Comparison of ENCODE assay signal across 18 mouse cellular contexts in genomic region chr11:90094052-90094451, GRCm38 (mm10).
DNase-seq lines count a peak whose midpoint lies in the region; ATAC-seq and TF ChIP-seq lines count a peak whose summit lies in the region.
"Had no signal": no experiment of that assay in that cellular context is flagged by ENCODE, and none has a peak within 500 bp of the region (broad histone marks: within the 10 kb centered on the region; RNA-seq: fewer than 3 reads in every experiment).

No protein-coding gene starts in this region.

- TF ChIP-seq CTCF in heart, adult 2 months (IDR thresholded peaks at IDR 0.05) = no peak
- TF ChIP-seq CTCF in intestine, postnatal 0 days (IDR thresholded peaks at IDR 0.05; ENCODE audit: low read depth) = no peak

- no peaks in the 10 kb centered on the region for H3K9me3 ChIP-seq in heart, embryonic 11.5 days (replicated peaks; ENCODE audit: control insufficient read depth, low read length)
- H3K9me3 ChIP-seq in intestine, postnatal 0 days (ENCODE audit: control insufficient read depth) = no peaks in the 10 kb centered on the region
- H3K9me3 ChIP-seq: forebrain, embryonic 15.5 days had no signal

- H3K27me3 ChIP-seq in heart, adult 2 months (ENCODE audit: control insufficient read depth, insufficient read depth, low read length) = no peaks in the 10 kb centered on the region
- no peaks in the 10 kb centered on the region for H3K27me3 ChIP-seq in heart, embryonic 11.5 days (ENCODE audit: control insufficient read depth, insufficient read depth, low read length)
- no peaks in the 10 kb centered on the region for H3K27me3 ChIP-seq in intestine, postnatal 0 days (replicated peaks; ENCODE audit: control insufficient read depth, insufficient read depth, low read length)
- H3K27me3 ChIP-seq: forebrain, embryonic 15.5 days had no signal

- peaks cover 14% of the 10 kb centered on the region for H3K36me3 ChIP-seq in heart, adult 2 months (ENCODE audit: control insufficient read depth, insufficient read depth, low read length)
- H3K36me3 ChIP-seq in heart, embryonic 11.5 days (ENCODE audit: control insufficient read depth, insufficient read depth, low read length) = no peaks in the 10 kb centered on the region
- H3K36me3 ChIP-seq in intestine, postnatal 0 days (ENCODE audit: control insufficient read depth, insufficient read depth) = no peaks in the 10 kb centered on the region
- H3K36me3 ChIP-seq: forebrain, embryonic 15.5 days had no signal

- H3K4me2 ChIP-seq in heart, embryonic 11.5 days = no peak overlapping the region
- H3K4me2 ChIP-seq in intestine, postnatal 0 days (replicated peaks; ENCODE audit: low read depth) = no peak overlapping the region
- H3K4me2 ChIP-seq: forebrain, embryonic 15.5 days; hindbrain, embryonic 14.5 days had no signal

- H3K9ac ChIP-seq in heart, adult 2 months (ENCODE audit: low read depth, low read length) = no peak overlapping the region
- no peak overlapping the region for H3K9ac ChIP-seq in heart, embryonic 11.5 days (ENCODE audit: low read depth, low read length)
- no peak overlapping the region for H3K9ac ChIP-seq in intestine, postnatal 0 days (ENCODE audit: low read depth, low read length)
- H3K9ac ChIP-seq: forebrain, embryonic 15.5 days; hindbrain, embryonic 14.5 days had no signal

- no peak for TF ChIP-seq EP300 in heart, adult 2 months (IDR thresholded peaks at IDR 0.05; ENCODE audit: insufficient read depth, low read depth, low read length)

- H3K79me2 ChIP-seq in heart, adult 2 months (replicated peaks; ENCODE audit: control insufficient read depth, insufficient read depth, low read length) = no peaks in the 10 kb centered on the region

- WGBS in heart, adult 2 months = 16% methylated on average over 7 of the region's 7 CpGs
- WGBS in heart, embryonic 11.5 days (ENCODE audit: insufficient replicate concordance) = 40% methylated on average over 7 of the region's 7 CpGs
- WGBS in intestine, postnatal 0 days = 43% methylated on average over 7 of the region's 7 CpGs

- H3K4me3 ChIP-seq in heart, adult 2 months = no peak overlapping the region
- no peak overlapping the region for H3K4me3 ChIP-seq in heart, embryonic 11.5 days (ENCODE audit: low read depth, low read length)
- no peak overlapping the region for H3K4me3 ChIP-seq in intestine, postnatal 0 days (ENCODE audit: low read depth, low read length)
- H3K4me3 ChIP-seq: erythroblast, embryonic 14.5 days; forebrain, embryonic 15.5 days had no signal

- H3K27ac ChIP-seq in heart, adult 2 months = peak overlapping the region; percentile 43; the same call in 1 of the 2 replicates
- no peak overlapping the region for H3K27ac ChIP-seq in heart, embryonic 11.5 days (ENCODE audit: low read depth, low read length)
- no peak overlapping the region for H3K27ac ChIP-seq in intestine, postnatal 0 days (ENCODE audit: low read depth, low read length)
- H3K27ac ChIP-seq: forebrain, embryonic 15.5 days; hindbrain, embryonic 14.5 days had no signal

- peaks cover 11% of the 10 kb centered on the region for H3K4me1 ChIP-seq in heart, adult 2 months (ENCODE audit: control insufficient read depth, insufficient read depth, low read length)
- H3K4me1 ChIP-seq in heart, embryonic 11.5 days (ENCODE audit: control insufficient read depth, insufficient read depth, low read length) = peaks cover 12% of the 10 kb centered on the region
- no peaks in the 10 kb centered on the region for H3K4me1 ChIP-seq in intestine, postnatal 0 days (replicated peaks; ENCODE audit: control insufficient read depth, insufficient read depth, low read length)
- H3K4me1 ChIP-seq: forebrain, embryonic 15.5 days had no signal

- intact Hi-C loops in heart, adult 2 months (cut with DNase I) = loop anchor here (10.0 kb wide), 1 partner anchor 59 kb away; the partner anchor contains the start of gene Tmem100

- TF ChIP-seq POLR2A in heart, adult 2 months (IDR thresholded peaks at IDR 0.05; ENCODE audit: insufficient read depth, low read depth, low read length) = no peak

- no peak for ATAC-seq in heart, embryonic 11.5 days (replicated peaks; ENCODE audit: insufficient number of reproducible peaks, low FRiP score, low TSS enrichment)
- ATAC-seq in activated CD4-positive, CD25-positive, alpha-beta regulatory T cell, adult 4 months = peak; percentile 78
- no peak for ATAC-seq in intestine, postnatal 0 days
- ATAC-seq: forebrain, embryonic 15.5 days had no signal

- no peak for DNase-seq in heart, adult 2 months
- DNase-seq in CD4-positive helper T cell, adult 2 months (ENCODE audit: low read depth, low spot score) = peak; percentile 12
- peak; percentile 61 for DNase-seq in lung, postnatal 10 days
- no peak for DNase-seq in neural tube, embryonic 10.5 days (ENCODE audit: extremely low spot score, low spot score)
- DNase-seq in c-Kit-positive CD71-positive TER-119-positive erythroid progenitor cells, embryonic 14.5 days (ENCODE audit: low spot score) = no peak
- DNase-seq: adrenal gland, adult 8-10 months; cerebellum, adult 11-12 months; cerebellum, postnatal 36 days; kidney, adult 2 months; kidney, postnatal 4 days; midbrain, embryonic 14.5 days; right cerebral cortex, adult 18-20 months had no signal

Comparison
In these comparisons a context has a peak if more than half of its experiments do, and no peak if none do; other contexts are left out.
1. DNase-seq: peak in CD4-positive helper T cell, adult 2 months (single experiment) and lung, postnatal 10 days (single experiment); none in heart, adult 2 months (0 of 2), neural tube, embryonic 10.5 days (single experiment) and c-Kit-positive CD71-positive TER-119-positive erythroid progenitor cells, embryonic 14.5 days (single experiment).